Mouse (Mus musculus) neural tube, embryonic 11.5 days (tissue): ENCODE measurements at regions not wholly inside any gene's neighbourhood (a gene's known extent, or its start where the extent isn't known, plus 50 kb on each side); places are given as distances from the start of the nearest gene placed in this dataset.

ENCODE experiments used
- ATAC-seq: fragments of 200-750 bp; cut with Nextera tagmentation; 2 replicates; pipeline ENCODE4 v1.8.0; 2017; ENCODE audit warnings: moderate number of reproducible peaks, mild to moderate bottlenecking, moderate TSS enrichment, moderate library complexity; ENCODE audit not compliant: insufficient read depth, low FRiP score, low TSS enrichment
- DNase-seq: peaks from one replicate; pipeline ENCODE4 v3.0.0-alpha.2; 2015; ENCODE audit warnings: low spot score
- H3K27ac ChIP-seq: fragments of 300-500 bp; sonication (generic); 2 replicates; pipeline ENCODE4 v1.5.1; 2014; ENCODE audit warnings: low read depth, mild to moderate bottlenecking, low read length
- H3K27me3 ChIP-seq: fragments of 300-500 bp; sonication (generic); 2 replicates; pipeline ENCODE4 v1.6.1; 2014; ENCODE audit warnings: mild to moderate bottlenecking, low read length, mixed read lengths; ENCODE audit not compliant: control insufficient read depth, insufficient read depth
- H3K36me3 ChIP-seq: fragments of 300-500 bp; sonication (generic); 2 replicates; pipeline ENCODE4 v1.6.1; 2014; ENCODE audit warnings: mild to moderate bottlenecking, low read length, moderate library complexity, mixed read lengths; ENCODE audit not compliant: control insufficient read depth, insufficient read depth
- H3K4me1 ChIP-seq: fragments of 300-500 bp; sonication (generic); 2 replicates; pipeline ENCODE4 v1.6.1; 2014; ENCODE audit warnings: low read length, mixed read lengths; ENCODE audit not compliant: control insufficient read depth, insufficient read depth
- H3K4me2 ChIP-seq: fragments of 300-500 bp; sonication (generic); 2 replicates; pipeline ENCODE4 v1.6.1; 2014; ENCODE audit warnings: low read depth, mild to moderate bottlenecking, moderate library complexity
- H3K4me3 ChIP-seq: fragments of 300-500 bp; sonication (generic); 2 replicates; pipeline ENCODE4 v1.5.1; 2014; ENCODE audit warnings: low read depth, low read length
- H3K9ac ChIP-seq: fragments of 300-500 bp; sonication (generic); 2 replicates; pipeline ENCODE4 v1.6.1; 2014; ENCODE audit warnings: mild to moderate bottlenecking, low read length
- H3K9me3 ChIP-seq: fragments of 300-500 bp; sonication (generic); 2 replicates; pipeline ENCODE4 v1.6.1; 2016; ENCODE audit warnings: low read length; ENCODE audit not compliant: control insufficient read depth
- WGBS: fragments of 180-500 bp; shearing (Covaris S2); extraction: QIAGEN DNeasy Blood & Tissue Kit; methylation state at CpG from one replicate; pipeline ENCODE4 v1.1.7; 2014; 5-methylcytosine and 5-hydroxymethylcytosine counted together

GRCm38 (mm10) chr11:45058658-45059057 lies 441.5 kb downstream of the Ebf1 start:
- no peaks in the 10 kb centered on the region for H3K36me3 ChIP-seq
- DNase-seq (no peak), ATAC-seq (no peak)
- H3K4me2 ChIP-seq: no peak overlapping the region
- H3K4me1 ChIP-seq: no peaks in the 10 kb centered on the region
- no peak overlapping the region for H3K27ac ChIP-seq
- H3K9ac ChIP-seq: no peak overlapping the region
- H3K9me3 ChIP-seq: no peaks in the 10 kb centered on the region
- H3K4me3 ChIP-seq: no peak overlapping the region
- WGBS: 86% methylated on average over 1 of the region's 1 CpGs
- no peaks in the 10 kb centered on the region for H3K27me3 ChIP-seq

- H3K9ac ChIP-seq: no peak overlapping the region
- H3K27me3 ChIP-seq: no peaks in the 10 kb centered on the region
- no peaks in the 10 kb centered on the region for H3K4me1 ChIP-seq
- no peak for DNase-seq
- ATAC-seq: no peak
- 83% methylated on average over 3 of the region's 3 CpGs for WGBS
- no peaks in the 10 kb centered on the region for H3K36me3 ChIP-seq
- H3K4me3 ChIP-seq: no peak overlapping the region
- H3K4me2 ChIP-seq: no peak overlapping the region
- no peaks in the 10 kb centered on the region for H3K9me3 ChIP-seq
- H3K27ac ChIP-seq: no peak overlapping the region
These were observed 449.5 kb downstream of the Ebf1 start for GRCm38 (mm10) chr11:45066592-45066991.

DNA sequence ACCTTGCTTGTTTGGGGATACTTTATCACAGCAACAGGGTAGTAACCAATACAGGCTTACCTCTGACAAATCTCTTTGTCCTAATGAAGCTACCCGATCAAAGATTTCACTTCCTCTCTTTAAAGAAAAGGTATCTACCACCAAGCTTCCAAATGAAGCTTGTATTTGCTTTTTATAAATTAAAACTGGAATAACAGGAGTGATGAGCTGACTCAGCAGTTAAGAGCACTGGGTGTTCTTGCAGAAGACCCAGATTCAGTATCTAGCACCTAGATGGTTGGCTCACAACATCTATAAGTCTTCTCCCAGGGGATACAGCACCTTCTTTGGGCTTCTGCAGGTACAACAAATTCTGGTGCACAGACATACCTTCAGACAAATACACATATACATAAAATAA lies 453.2 kb downstream of the Ebf1 start:
- DNase-seq (no peak), ATAC-seq (no peak)
- Histone ChIP-seq H3K4me2 (no peak overlapping the region), H3K27me3 (no peaks in the 10 kb centered on the region), H3K27ac (no peak overlapping the region), H3K4me1 (no peaks in the 10 kb centered on the region), H3K4me3 (no peak overlapping the region), H3K36me3 (no peaks in the 10 kb centered on the region), H3K9ac (no peak overlapping the region), H3K9me3 (no peaks in the 10 kb centered on the region)
- WGBS: 83% methylated on average over 1 of the region's 1 CpGs

GRCm38 (mm10) chr11:45071195-45071594 lies 454.1 kb downstream of the Ebf1 start:
- no peaks in the 10 kb centered on the region for H3K27me3 ChIP-seq
- no peak for ATAC-seq
- no peak overlapping the region for H3K4me2 ChIP-seq
- no peaks in the 10 kb centered on the region for H3K36me3 ChIP-seq
- no peak overlapping the region for H3K27ac ChIP-seq
- H3K4me3 ChIP-seq: no peak overlapping the region
- no peaks in the 10 kb centered on the region for H3K9me3 ChIP-seq
- H3K4me1 ChIP-seq: no peaks in the 10 kb centered on the region
- 84% methylated on average over 2 of the region's 2 CpGs for WGBS
- DNase-seq: no peak
- H3K9ac ChIP-seq: no peak overlapping the region

GRCm38 (mm10) chr11:45084506-45085037 lies 467.5 kb downstream of the Ebf1 start:
- H3K27ac ChIP-seq: no peak overlapping the region
- 84% methylated on average over 4 of the region's 4 CpGs for WGBS

DNA sequence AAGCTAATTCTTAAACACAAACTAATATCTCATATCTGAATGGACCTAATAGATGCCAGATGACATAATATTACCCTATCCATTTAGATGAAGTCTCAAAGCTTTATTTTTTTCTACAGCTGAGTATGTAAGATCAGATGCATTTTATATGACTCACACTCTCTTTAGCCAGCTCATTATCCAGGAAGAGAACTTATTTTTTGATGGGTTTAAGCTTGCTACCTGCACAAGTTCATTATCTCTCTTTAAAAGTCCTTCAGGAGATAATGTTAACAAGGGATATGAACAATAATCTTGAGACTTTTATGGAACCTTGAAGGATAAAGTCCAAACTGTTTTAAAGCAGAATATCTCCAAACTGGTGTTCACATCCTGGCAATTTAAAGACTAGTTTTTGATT lies 468.0 kb downstream of the Ebf1 start:
- no peak for ATAC-seq
- H3K27me3 ChIP-seq: no peaks in the 10 kb centered on the region
- no peaks in the 10 kb centered on the region for H3K4me1 ChIP-seq
- no peak overlapping the region for H3K4me2 ChIP-seq
- H3K9me3 ChIP-seq: no peaks in the 10 kb centered on the region
- H3K4me3 ChIP-seq: no peak overlapping the region
- no peaks in the 10 kb centered on the region for H3K36me3 ChIP-seq
- DNase-seq: no peak
- no peak overlapping the region for H3K27ac ChIP-seq
- H3K9ac ChIP-seq: no peak overlapping the region

More at GRCm38 (mm10) chr11:45084506-45085037, 467.5 kb downstream of the Ebf1 start:
- Histone ChIP-seq H3K4me3 (no peak overlapping the region), H3K27me3 (no peaks in the 10 kb centered on the region), H3K9me3 (no peaks in the 10 kb centered on the region), H3K36me3 (no peaks in the 10 kb centered on the region), H3K4me2 (no peak overlapping the region), H3K4me1 (no peaks in the 10 kb centered on the region), H3K9ac (no peak overlapping the region)
- ATAC-seq (no peak), DNase-seq (no peak)

DNA sequence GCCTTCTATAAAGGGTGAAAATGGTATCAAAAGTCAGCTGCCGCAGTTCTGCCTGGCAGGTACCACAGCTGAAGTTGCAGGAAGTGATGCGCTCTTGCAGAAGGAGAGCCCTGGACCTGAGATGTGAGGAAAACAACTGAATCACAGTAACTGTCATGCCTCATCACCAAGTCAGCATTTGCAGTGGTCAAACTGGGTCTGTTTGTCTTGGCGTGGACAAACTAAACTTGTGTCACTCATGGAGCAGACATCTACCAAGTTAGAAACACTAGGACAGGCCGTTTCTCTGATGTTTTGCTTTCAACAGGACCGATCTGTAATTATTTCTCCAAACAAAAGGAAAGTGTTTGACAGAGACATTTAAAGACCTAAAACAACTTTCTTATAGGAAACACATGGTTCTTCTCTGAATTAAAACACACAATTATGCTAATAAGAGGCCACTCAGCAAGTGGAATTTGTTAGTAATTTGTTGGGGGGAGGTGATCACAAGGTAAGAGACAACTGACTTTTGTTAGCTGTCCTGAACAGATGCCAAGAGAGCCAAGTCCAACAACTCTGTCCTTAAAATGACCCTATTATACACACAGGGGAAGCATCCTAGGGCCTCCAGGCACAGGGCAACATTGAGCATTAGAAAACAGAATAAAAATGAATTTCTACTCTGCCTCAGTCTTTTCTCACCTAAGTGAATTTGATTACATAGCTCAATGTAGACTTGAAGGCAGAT lies 470.2 kb downstream of the Ebf1 start:
- Histone ChIP-seq H3K4me1 (no peaks in the 10 kb centered on the region), H3K9ac (no peak overlapping the region), H3K4me3 (no peak overlapping the region), H3K27ac (no peak overlapping the region), H3K27me3 (no peaks in the 10 kb centered on the region), H3K4me2 (no peak overlapping the region), H3K9me3 (no peaks in the 10 kb centered on the region), H3K36me3 (no peaks in the 10 kb centered on the region)
- DNase-seq (no peak), ATAC-seq (no peak)
- 77% methylated on average over 5 of the region's 5 CpGs for WGBS

- DNase-seq (no peak), ATAC-seq (no peak)
- no peaks in the 10 kb centered on the region for H3K4me1 ChIP-seq
- H3K36me3 ChIP-seq: no peaks in the 10 kb centered on the region
- H3K4me3 ChIP-seq: no peak overlapping the region
- no peak overlapping the region for H3K4me2 ChIP-seq
- H3K9me3 ChIP-seq: no peaks in the 10 kb centered on the region
- no peak overlapping the region for H3K9ac ChIP-seq
- H3K27me3 ChIP-seq: no peaks in the 10 kb centered on the region
- H3K27ac ChIP-seq: no peak overlapping the region
- WGBS: 82% methylated on average over 1 of the region's 1 CpGs
These were observed 471.2 kb downstream of the Ebf1 start for GRCm38 (mm10) chr11:45088286-45088685.

GRCm38 (mm10) chr11:45089561-45089960 lies 472.4 kb downstream of the Ebf1 start:
- 76% methylated on average over 3 of the region's 3 CpGs for WGBS
- H3K4me3 ChIP-seq: no peak overlapping the region
- no peak overlapping the region for H3K4me2 ChIP-seq
- no peak overlapping the region for H3K9ac ChIP-seq
- no peaks in the 10 kb centered on the region for H3K36me3 ChIP-seq
- H3K27ac ChIP-seq: no peak overlapping the region
- H3K4me1 ChIP-seq: no peaks in the 10 kb centered on the region
- H3K9me3 ChIP-seq: no peaks in the 10 kb centered on the region
- no peaks in the 10 kb centered on the region for H3K27me3 ChIP-seq
- ATAC-seq (no peak), DNase-seq (no peak)
